Mouse (Mus musculus) spleen, adult 2 months (tissue): ENCODE data around the gene Nxph4. TPM values are rescaled to one million over a fixed set of nuclear protein-coding genes. Genes with fewer than 3 reads are reported as not detected.

Experiments used
- DNase-seq, 2 experiments: peaks; one replicate each; pipeline versions ENCODE4 v3.0.0 to v3.0.0-alpha.2; 2012 to 2021; ENCODE audit warnings: low spot score in 2 of 2, low read depth in 1 of 2
- H3K27ac ChIP-seq: fragments of 200-500 bp; 2 replicates; pipeline ENCODE4 v1.5.1; 2012; ENCODE audit warnings: low read length, inconsistent platforms; ENCODE audit not compliant: insufficient read depth
- H3K27me3 ChIP-seq: fragments of 200-500 bp; 2 replicates; pipeline ENCODE4 v1.6.1; 2012; ENCODE audit warnings: mild to moderate bottlenecking, moderate library complexity, low read length, inconsistent platforms; ENCODE audit not compliant: control insufficient read depth, insufficient read depth
- H3K36me3 ChIP-seq: fragments of 200-500 bp; 2 replicates; pipeline ENCODE4 v1.6.1; 2012; ENCODE audit warnings: mild to moderate bottlenecking, low read length, inconsistent platforms; ENCODE audit not compliant: control insufficient read depth, insufficient read depth
- H3K4me1 ChIP-seq: fragments of 200-500 bp; 2 replicates; pipeline ENCODE4 v1.6.1; 2011; ENCODE audit warnings: inconsistent platforms; ENCODE audit not compliant: control insufficient read depth, insufficient read depth, insufficient read length
- H3K4me3 ChIP-seq: fragments of 200-500 bp; 2 replicates; pipeline ENCODE4 v1.5.1; 2011; ENCODE audit warnings: mild to moderate bottlenecking, inconsistent platforms; ENCODE audit not compliant: insufficient read depth, insufficient read length; ENCODE audit errors: extremely low read depth
- CTCF ChIP-seq: fragments of 200-500 bp; IDR thresholded peaks from 2 replicates; pipeline ENCODE4 v1.5.1; 2011; ENCODE audit warnings: mild to moderate bottlenecking, inconsistent platforms; ENCODE audit not compliant: insufficient read depth, insufficient read length, insufficient replicate concordance; ENCODE audit errors: extremely low read depth
- POLR2A ChIP-seq: fragments of 200-500 bp; IDR thresholded peaks from 2 replicates; pipeline ENCODE4 v1.6.1; 2011; ENCODE audit warnings: low read depth, low read length, inconsistent platforms
- WGBS: fragments of 180-500 bp; shearing (Covaris S2); methylation state at CpG from one replicate; pipeline ENCODE4 v1.1.7; 2018; 5-methylcytosine and 5-hydroxymethylcytosine counted together
- polyA plus RNA-seq: library from polyadenylated mRNA; depleted of rRNA; stranded (reverse); fragments of >200 nt; gene quantifications from 2 replicates; pipeline ENCODE4 v1.2.3, GENCODE M21; 2012; rRNA removed

Nxph4 gene
- polyA plus RNA-seq, 1 experiment: not detected

GRCm38 (mm10) chr10:127476541-127476940 lies 57.8 kb downstream of the Nxph4 start:
- Histone ChIP-seq H3K27me3 (no peaks in the 10 kb centered on the region), H3K4me1 (peaks cover 5% of the 10 kb centered on the region), H3K4me3 (no peak overlapping the region), H3K27ac (no peak overlapping the region), H3K36me3 (peaks cover 18% of the 10 kb centered on the region)
- 95% methylated on average over 3 of the region's 3 CpGs for WGBS
- DNase-seq: no peak
- TF ChIP-seq POLR2A: no peak
- no peak for TF ChIP-seq CTCF

Other genes starting within 250 kb of the Nxph4 start
- gene Mbd6, start 245.5 kb downstream of the Nxph4 start, polyA plus RNA-seq: 55.8 and 68.0 TPM in 2 replicates
- 33.2 and 40.2 TPM in 2 replicates for gene Mars, start 222.8 kb downstream of the Nxph4 start, polyA plus RNA-seq
- 72.7 and 87.2 TPM in 2 replicates for gene Arhgap9, start 212.6 kb downstream of the Nxph4 start, polyA plus RNA-seq
- 0.42 and 0.74 TPM in 2 replicates for gene Gli1, start 192.6 kb downstream of the Nxph4 start, polyA plus RNA-seq
- gene Inhbe, start 180.1 kb downstream of the Nxph4 start, polyA plus RNA-seq: not detected in 2 replicates
- not detected in 2 replicates for gene Inhbc, start 164.1 kb downstream of the Nxph4 start, polyA plus RNA-seq
- gene R3hdm2, start 154.2 kb downstream of the Nxph4 start, polyA plus RNA-seq: 67.2 and 67.6 TPM in 2 replicates
- 2.0 and 2.2 TPM in 2 replicates for gene Stac3, start 32.9 kb downstream of the Nxph4 start, polyA plus RNA-seq
- gene Ndufa4l2, start 19.6 kb downstream of the Nxph4 start, polyA plus RNA-seq: 6.9 and 12.2 TPM in 2 replicates
- gene Shmt2, start 12.1 kb downstream of the Nxph4 start, polyA plus RNA-seq: 99.9 and 133 TPM in 2 replicates
- 98.7 and 99.4 TPM in 2 replicates for gene Lrp1, start 86.6 kb upstream of the Nxph4 start, polyA plus RNA-seq
- gene Stat6, start 108.4 kb upstream of the Nxph4 start, polyA plus RNA-seq: 120 and 126 TPM in 2 replicates
- gene Nemp1, start 132.3 kb upstream of the Nxph4 start, polyA plus RNA-seq: 3.2 and 3.5 TPM in 2 replicates
- 30.6 and 32.7 TPM in 2 replicates for gene Nab2, start 134.0 kb upstream of the Nxph4 start, polyA plus RNA-seq
- 0.13 and 0.21 TPM in 2 replicates for gene Myo1a, start 170.6 kb upstream of the Nxph4 start, polyA plus RNA-seq
- gene Tac2, start 189.9 kb upstream of the Nxph4 start, polyA plus RNA-seq: 1.9 and 4.1 TPM in 2 replicates
- 5.6 and 6.0 TPM in 2 replicates for gene Zbtb39, start 205.0 kb upstream of the Nxph4 start, polyA plus RNA-seq
- 22.5 and 28.8 TPM in 2 replicates for gene Gpr182, start 217.2 kb upstream of the Nxph4 start, polyA plus RNA-seq
- 0.25 and 0.56 TPM in 2 replicates for gene Rdh1, start 225.2 kb upstream of the Nxph4 start, polyA plus RNA-seq
- 0.60 and 0.94 TPM in 2 replicates for gene Rdh16f1, start 225.2 kb upstream of the Nxph4 start, polyA plus RNA-seq
- gene Rdh9, start 241.8 kb upstream of the Nxph4 start, polyA plus RNA-seq: 0.11 and 0.18 TPM in 2 replicates